Mouse (Mus musculus) c-Kit-positive CD71-negative TER-119-negative erythroid progenitor cells, embryonic 14.5 days (primary cell): ENCODE data around the gene Rhd.
"Not testable (repeated sequence)": the region's sequence is repeated elsewhere in the genome, so short reads cannot be mapped to it uniquely, and the experiment has no call there.

ENCODE experiments used
- DNase-seq: peaks from one replicate; pipeline ENCODE4 v3.0.0-alpha.2; 2013; ENCODE audit warnings: low read depth

Gene Rhd

GRCm38 (mm10) chr4:134911406-134911805 lies 47.1 kb downstream of the Rhd start:
- DNase-seq, result not testable (repeated sequence)

GRCm38 (mm10) chr4:134913413-134913812 lies 49.1 kb downstream of the Rhd start:
- no peak for DNase-seq

- DNase-seq, result no peak
These were observed 50.0 kb downstream of the Rhd start for GRCm38 (mm10) chr4:134914122-134914863.

GRCm38 (mm10) chr4:134914864-134915209 lies 50.5 kb downstream of the Rhd start, which contains the start of gene Tmem50a:
TSS of gene Tmem50a (minus strand) at chr4:134915024.
- DNase-seq, result peak; percentile 93

- no peak for DNase-seq
These were observed 51.1 kb downstream of the Rhd start for GRCm38 (mm10) chr4:134915223-134916050.

- no peak for DNase-seq
These were observed 52.9 kb downstream of the Rhd start for GRCm38 (mm10) chr4:134917194-134917593.

- no peak for DNase-seq
These were observed 54.0 kb downstream of the Rhd start for GRCm38 (mm10) chr4:134918381-134918780.

GRCm38 (mm10) chr4:134919733-134920540 lies 55.6 kb downstream of the Rhd start:
- no peak for DNase-seq

- no peak for DNase-seq
These were observed 56.3 kb downstream of the Rhd start for GRCm38 (mm10) chr4:134920631-134921030.

- no peak for DNase-seq
These were observed 57.4 kb downstream of the Rhd start for GRCm38 (mm10) chr4:134921703-134922102.

GRCm38 (mm10) chr4:134922111-134922924 lies 58.0 kb downstream of the Rhd start:
- no peak for DNase-seq

GRCm38 (mm10) chr4:134922925-134923244 lies 58.5 kb downstream of the Rhd start:
- DNase-seq, result no peak

GRCm38 (mm10) chr4:134923258-134924018 lies 59.1 kb downstream of the Rhd start, which contains the start of gene Rsrp1:
TSS of gene Rsrp1 (plus strand) at chr4:134923592.
- peak; percentile 93 for DNase-seq

GRCm38 (mm10) chr4:134924019-134924741 lies 59.8 kb downstream of the Rhd start:
- peak; percentile 85 for DNase-seq

GRCm38 (mm10) chr4:134925206-134925605 lies 60.9 kb downstream of the Rhd start:
- no peak for DNase-seq

- DNase-seq, result no peak
These were observed 63.6 kb downstream of the Rhd start for GRCm38 (mm10) chr4:134927815-134928463.

- no peak for DNase-seq
These were observed 64.1 kb downstream of the Rhd start for GRCm38 (mm10) chr4:134928464-134928836.

- no peak for DNase-seq
These were observed 65.2 kb downstream of the Rhd start for GRCm38 (mm10) chr4:134929536-134929935.

GRCm38 (mm10) chr4:134930190-134930589 lies 65.9 kb downstream of the Rhd start:
- DNase-seq, result no peak
